Mouse (Mus musculus): ENCODE results near the gene Dnaja3.

GRCm38 (mm10) chr16:4676836-4677235 lies 37.0 kb downstream of the Dnaja3 start:
- TF ChIP-seq CTCF (IDR thresholded peaks at IDR 0.05; ENCODE audit: borderline replicate concordance, extremely low read depth, insufficient read depth, insufficient read length) = no peak
- no peak for TF ChIP-seq POLR2A (IDR thresholded peaks at IDR 0.05; ENCODE audit: borderline replicate concordance, extremely low read depth, insufficient read depth, insufficient read length, poor library complexity, severe bottlenecking)
